Mouse (Mus musculus) lung, postnatal 36 days (tissue): ENCODE data around the gene Abcb1a.
"Not testable (repeated sequence)": the region's sequence is repeated elsewhere in the genome, so short reads cannot be mapped to it uniquely, and the experiment has no call there.

Experiments used
- DNase-seq: peaks from one replicate; pipeline ENCODE4 v3.0.0; 2022; ENCODE audit warnings: mixed read lengths

Gene Abcb1a

DNA sequence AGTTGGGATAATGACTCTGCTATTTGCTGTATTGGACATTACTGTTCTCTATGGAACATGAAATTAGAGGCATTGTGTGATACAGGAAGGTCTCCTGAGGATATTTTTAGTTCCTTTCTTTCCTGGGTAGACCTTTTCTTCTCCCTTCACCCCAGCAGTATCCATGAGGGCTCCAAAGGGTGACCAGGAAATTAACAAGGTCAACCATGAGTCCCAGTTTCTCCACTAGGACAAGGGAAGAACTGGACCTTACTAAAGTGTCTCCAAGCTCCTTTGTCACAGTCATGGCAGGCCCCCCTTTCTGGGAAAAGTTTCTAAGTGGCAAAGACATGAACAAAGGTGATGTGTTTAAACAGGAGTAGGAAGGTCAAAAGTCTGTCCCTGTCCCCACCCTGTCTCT, 72.8 kb downstream of the Abcb1a start:
- no peak for DNase-seq

DNA sequence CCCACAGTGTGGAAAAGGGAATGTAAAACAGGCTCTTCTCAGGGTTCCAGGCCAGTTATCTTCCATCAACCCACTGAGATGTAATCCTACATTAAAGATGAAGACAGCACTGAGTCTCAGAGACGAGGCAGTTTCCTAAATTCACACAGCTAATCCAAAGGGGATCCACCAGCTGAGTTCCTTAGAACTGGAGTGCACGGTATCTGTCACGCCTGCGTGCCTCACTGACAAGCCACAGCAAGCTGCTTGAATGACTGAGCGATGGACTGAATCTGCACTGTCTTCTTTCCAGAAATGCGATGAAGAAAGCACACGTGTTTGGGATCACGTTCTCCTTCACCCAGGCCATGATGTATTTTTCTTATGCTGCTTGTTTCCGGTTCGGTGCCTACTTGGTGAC, 73.4 kb downstream of the Abcb1a start:
- not testable (repeated sequence) for DNase-seq

- no peak for DNase-seq
These were observed 76.5 kb downstream of the Abcb1a start for GRCm38 (mm10) chr5:8736389-8736788.

DNA sequence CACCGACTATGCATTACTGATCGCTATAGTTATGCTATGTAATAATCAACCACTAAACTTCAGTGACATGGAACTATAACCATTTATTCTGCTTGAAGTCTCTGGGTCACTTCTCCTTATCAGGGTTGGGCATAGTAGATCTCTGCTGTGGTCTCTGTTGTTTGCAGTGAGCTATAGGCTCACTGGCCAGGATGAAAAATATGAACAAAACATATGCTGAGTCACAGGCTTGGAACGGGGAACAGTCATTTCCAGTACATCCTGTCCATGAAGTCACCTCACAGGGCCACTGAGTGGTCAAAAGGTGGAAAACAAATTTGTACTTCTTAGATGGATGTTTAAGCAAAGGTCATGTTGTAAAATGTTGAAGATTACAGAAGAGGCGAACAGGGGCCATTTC, 77.2 kb downstream of the Abcb1a start:
- DNase-seq = no peak

DNA sequence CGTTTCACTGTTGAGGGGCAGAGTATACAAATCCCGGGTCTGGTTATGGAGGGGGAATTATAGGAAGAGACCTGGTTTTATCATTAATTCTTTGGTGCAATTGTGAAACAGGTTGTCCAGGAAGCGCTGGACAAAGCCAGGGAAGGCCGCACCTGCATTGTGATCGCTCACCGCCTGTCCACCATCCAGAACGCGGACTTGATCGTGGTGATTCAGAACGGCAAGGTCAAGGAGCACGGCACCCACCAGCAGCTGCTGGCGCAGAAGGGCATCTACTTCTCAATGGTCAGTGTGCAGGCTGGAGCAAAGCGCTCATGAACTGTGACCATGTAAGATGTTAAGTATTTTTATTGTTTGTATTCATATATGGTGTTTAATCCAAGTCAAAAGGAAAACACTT, 87.4 kb downstream of the Abcb1a start:
- DNase-seq = not testable (repeated sequence)

DNA sequence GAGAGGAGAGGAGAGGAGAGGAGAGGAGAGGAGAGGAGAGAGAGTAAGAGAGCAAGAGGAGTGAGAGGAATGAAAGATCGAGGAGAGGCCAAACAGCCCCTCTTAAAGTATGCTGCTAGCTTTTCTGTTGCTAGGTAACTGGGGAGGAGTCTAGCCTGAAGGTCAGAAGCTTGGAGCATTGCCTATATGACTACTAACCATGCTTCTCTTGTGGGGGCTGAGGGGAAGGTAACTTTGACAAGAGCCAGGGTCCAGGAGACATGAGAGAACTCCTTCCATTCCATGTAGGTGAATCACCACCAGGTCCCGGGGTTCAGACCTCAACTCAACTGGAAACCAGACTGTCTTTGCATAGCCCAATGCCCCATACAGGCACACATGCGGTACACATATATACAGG, 113.0 kb downstream of the Abcb1a start:
- DNase-seq = no peak

DNA sequence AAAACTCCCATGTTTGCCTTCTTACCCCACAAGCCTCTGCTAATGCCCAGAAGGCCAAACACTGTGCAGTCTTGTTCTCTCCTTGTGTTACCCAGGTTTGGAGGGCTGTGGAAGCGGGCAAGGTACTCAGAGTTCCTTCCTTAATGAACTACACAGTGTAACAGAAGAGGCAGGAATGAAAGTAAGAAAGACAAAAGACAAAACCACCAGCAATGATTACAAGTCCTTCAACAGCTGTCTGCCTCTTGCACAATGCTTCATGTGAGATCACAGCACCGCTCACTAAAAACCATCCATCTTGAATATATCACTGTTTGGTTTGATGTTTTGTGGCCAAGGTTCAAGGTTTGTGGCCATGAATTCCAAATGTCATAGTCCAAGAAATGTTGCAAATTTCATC, 118.4 kb downstream of the Abcb1a start:
- no peak for DNase-seq

DNA sequence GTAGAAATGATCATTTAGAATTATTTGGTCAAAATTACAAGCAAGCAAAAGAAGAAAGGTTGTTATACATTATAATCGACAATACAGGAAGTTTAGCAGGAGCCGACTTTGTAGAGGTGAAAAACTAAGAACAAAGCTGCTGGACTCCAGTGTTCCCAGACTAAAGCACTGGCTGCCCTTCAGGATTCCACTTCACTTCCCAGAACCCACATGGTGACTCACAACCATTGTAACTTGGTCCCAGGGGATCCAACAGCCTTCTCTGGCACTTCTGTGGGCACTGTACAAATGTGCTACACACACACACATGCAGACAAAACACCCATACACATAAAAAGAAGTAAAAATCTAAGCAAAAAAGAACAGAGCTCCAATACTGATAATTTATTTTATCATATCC, 118.9 kb downstream of the Abcb1a start:
- no peak for DNase-seq

DNA sequence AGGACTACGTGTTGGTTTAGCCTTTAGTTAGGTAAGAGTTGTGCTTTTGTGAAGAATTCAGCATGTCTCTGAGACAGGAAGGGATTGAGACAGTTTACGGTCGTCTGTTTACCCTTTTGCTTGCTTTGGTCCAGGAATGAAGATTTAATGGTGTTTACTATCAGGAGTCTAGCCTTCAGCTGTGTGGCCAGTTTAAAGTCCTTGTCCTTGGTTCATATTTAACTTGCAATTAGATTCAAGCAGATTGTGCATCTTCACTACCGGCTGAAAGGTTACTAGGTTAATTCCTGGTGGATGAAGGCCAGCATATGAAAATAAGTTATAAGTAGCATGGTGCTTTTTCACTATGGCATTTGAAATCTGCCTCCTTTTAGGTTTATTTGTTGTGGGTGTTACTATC, 132.4 kb downstream of the Abcb1a start:
- DNase-seq = no peak
